Comparison of ENCODE assay signal across 8 mouse cellular contexts in the genomic region with DNA sequence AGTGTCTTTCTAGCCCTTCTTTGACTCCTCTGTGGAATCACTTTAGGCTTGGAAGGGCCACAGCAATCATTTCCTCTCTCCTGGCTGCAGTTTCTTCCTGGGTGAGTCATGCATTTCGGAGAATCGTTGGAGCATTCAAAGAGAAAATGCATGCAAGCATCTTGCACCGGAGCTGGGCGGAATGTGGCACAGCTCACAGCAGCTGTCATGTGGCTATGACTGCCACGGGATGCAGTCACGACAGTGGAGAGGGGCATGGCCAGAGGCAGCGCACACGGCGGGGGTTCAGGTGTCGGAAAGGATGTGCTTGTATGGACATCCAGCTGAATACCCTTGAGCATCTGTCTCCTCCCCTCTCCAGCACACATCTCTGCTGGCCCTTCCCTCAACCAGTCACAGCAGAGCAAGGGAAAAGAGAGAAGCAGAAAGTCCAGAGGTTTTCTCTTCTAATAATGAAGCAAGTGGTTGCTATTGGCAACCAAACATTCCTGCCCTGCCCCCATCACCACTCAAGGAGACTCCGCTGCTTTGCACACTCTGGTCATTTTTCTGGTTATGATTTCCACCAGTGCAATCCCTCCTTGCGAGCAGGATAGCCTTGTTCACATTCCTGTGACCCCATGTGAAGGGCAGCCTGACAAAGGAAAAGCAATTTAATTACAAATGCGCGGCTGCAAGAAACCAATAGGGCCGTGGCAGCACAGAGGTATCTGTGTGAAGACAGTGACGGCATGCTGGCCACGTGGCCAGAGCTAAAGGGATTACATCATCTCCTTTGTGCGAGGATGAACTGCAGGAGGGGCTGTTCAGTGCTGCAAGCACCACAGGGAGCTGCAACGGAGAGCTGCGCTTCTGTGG.
DNase-seq lines count a peak whose midpoint lies in the region; ATAC-seq and TF ChIP-seq lines count a peak whose summit lies in the region.

No protein-coding gene starts in this region.

- intact Hi-C loops in heart, postnatal 25 days (cut with DNase I): loop anchor here (5.0 kb wide), 1 partner anchor 85 kb away; no protein-coding TSS in a partner anchor

- H3K4me1 ChIP-seq in kidney, adult 2 months (ENCODE audit: control insufficient read depth, insufficient read depth, low read length): peaks cover 17% of the 10 kb centered on the region
- peaks cover 62% of the 10 kb centered on the region for H3K4me1 ChIP-seq in limb, embryonic 10.5 days
- H3K4me1 ChIP-seq in midbrain, embryonic 13.5 days (replicated peaks): peaks cover 75% of the 10 kb centered on the region

- no peak overlapping the region for H3K4me3 ChIP-seq in kidney, adult 2 months (ENCODE audit: insufficient read depth, low read depth, low read length)
- H3K4me3 ChIP-seq in limb, embryonic 10.5 days: peak overlapping the region; percentile 33
- H3K4me3 ChIP-seq in midbrain, embryonic 13.5 days (replicated peaks): peak overlapping the region; percentile 36

- H3K9me3 ChIP-seq in limb, embryonic 10.5 days (replicated peaks): no peaks in the 10 kb centered on the region
- no peaks in the 10 kb centered on the region for H3K9me3 ChIP-seq in midbrain, embryonic 13.5 days

- H3K4me2 ChIP-seq in midbrain, embryonic 13.5 days (replicated peaks): peak overlapping the region; percentile 63

- no peaks in the 10 kb centered on the region for H3K27me3 ChIP-seq in kidney, adult 2 months (replicated peaks; ENCODE audit: control insufficient read depth, insufficient read depth, low read length)
- no peaks in the 10 kb centered on the region; the same call in 1 of the 2 replicates for H3K27me3 ChIP-seq in limb, embryonic 10.5 days (ENCODE audit: low read depth, poor library complexity, severe bottlenecking)
- peaks cover 11% of the 10 kb centered on the region; the same call in 1 of the 2 replicates for H3K27me3 ChIP-seq in midbrain, embryonic 13.5 days

- peak overlapping the region; percentile 69 for H3K9ac ChIP-seq in midbrain, embryonic 13.5 days (replicated peaks)

- TF ChIP-seq POLR2A in kidney, adult 2 months (IDR thresholded peaks at IDR 0.05; ENCODE audit: low read depth, low read length): no peak

- ATAC-seq in granulocyte monocyte progenitor cell, adult 5-6 weeks (replicated peaks; ENCODE audit: poor library complexity, severe bottlenecking): peak; percentile 79
- ATAC-seq in midbrain, embryonic 13.5 days: peak; percentile 97

- no peak overlapping the region for H3K27ac ChIP-seq in kidney, adult 2 months (ENCODE audit: insufficient read depth, low read depth, low read length)
- peak overlapping the region; percentile 37; the same call in 1 of the 2 replicates for H3K27ac ChIP-seq in limb, embryonic 10.5 days
- peak overlapping the region; percentile 94 for H3K27ac ChIP-seq in midbrain, embryonic 13.5 days

- DNase-seq in heart, adult 18-20 months: peak; percentile 54 to 58
- DNase-seq in heart, postnatal 25 days (ENCODE audit: low spot score): no peak
- DNase-seq in embryo, embryonic 10 days (ENCODE audit: low spot score): peak; percentile 93
- DNase-seq in kidney, adult 2 months: peak; percentile 57
- DNase-seq in limb, embryonic 10.5 days (ENCODE audit: low spot score): peak; percentile 58
- peak; percentile 90 for DNase-seq in telencephalon, adult 2 months (ENCODE audit: low read depth, low spot score)

- WGBS in kidney, adult 2 months: 12% methylated on average over 20 of the region's 20 CpGs
- 27% methylated on average over 20 of the region's 20 CpGs for WGBS in limb, embryonic 10.5 days
- 5% methylated on average over 20 of the region's 20 CpGs for WGBS in midbrain, embryonic 13.5 days

- no peaks in the 10 kb centered on the region for H3K36me3 ChIP-seq in kidney, adult 2 months (ENCODE audit: control insufficient read depth, insufficient read depth, low read length)
- H3K36me3 ChIP-seq in limb, embryonic 10.5 days: no peaks in the 10 kb centered on the region
- H3K36me3 ChIP-seq in midbrain, embryonic 13.5 days: no peaks in the 10 kb centered on the region

- TF ChIP-seq CTCF in kidney, adult 2 months (conservative IDR thresholded peaks at IDR 0.05; ENCODE audit: insufficient read depth, insufficient read length, low read depth, low read length): 0 out of 2 replicates have a peak, but pooled peaks have one; percentile 4
